Mouse (Mus musculus): ENCODE measurements around the gene Zfp626. TPM values are rescaled to one million over a fixed set of nuclear protein-coding genes. Genes with fewer than 3 reads are reported as not detected.
"Not testable (repeated sequence)": the region's sequence is repeated elsewhere in the genome, so short reads cannot be mapped to it uniquely, and the experiment has no call there.

The Zfp626 gene
- polyA plus RNA-seq, 1 experiment from 2014 or later: 1.6 TPM

GRCm38 (mm10) chr7:27840104-27840503 is 33.1 kb downstream of the Zfp626 start:
- Histone ChIP-seq H3K27ac (ENCODE audit: low read depth, low read length) (no peak overlapping the region), H3K27me3 (replicated peaks; ENCODE audit: control insufficient read depth, insufficient read depth, low read length) (no peaks in the 10 kb centered on the region), H3K9me3 (ENCODE audit: control insufficient read depth, low read length) (no peaks in the 10 kb centered on the region), H3K36me3 (ENCODE audit: control insufficient read depth, insufficient read depth, low read length) (0 out of 2 replicates have a peak, but pooled peaks cover 2% of the 10 kb centered on the region), H3K9ac (ENCODE audit: low read depth, low read length) (no peak overlapping the region), H3K4me3 (ENCODE audit: low read length) (no peak overlapping the region), H3K4me1 (ENCODE audit: control insufficient read depth, insufficient read depth, low read depth, low read length) (peaks cover 5% of the 10 kb centered on the region), H3K4me2 (ENCODE audit: low read length) (no peak overlapping the region)
- ATAC-seq: no peak
- 84% methylated on average over 6 of the region's 6 CpGs for WGBS

- Histone ChIP-seq H3K4me3 (ENCODE audit: low read length) (no peak within 1 kb of the TSS), H3K27ac (ENCODE audit: low read depth, low read length) (no peak within 1 kb of the TSS), H3K27me3 (replicated peaks; ENCODE audit: control insufficient read depth, insufficient read depth, low read length) (no peaks in the 10 kb centered on the region), H3K9me3 (ENCODE audit: control insufficient read depth, low read length) (peaks cover 3% of the 10 kb centered on the region; the same call in 1 of the 2 replicates), H3K4me1 (ENCODE audit: control insufficient read depth, insufficient read depth, low read depth, low read length) (peaks cover 8% of the 10 kb centered on the region), H3K4me2 (ENCODE audit: low read length) (no peak within 1 kb of the TSS), H3K36me3 (ENCODE audit: control insufficient read depth, insufficient read depth, low read length) (peaks cover 13% of the 10 kb centered on the region), H3K9ac (ENCODE audit: low read depth, low read length) (no peak within 1 kb of the TSS)
- no peak for ATAC-seq
- 100% methylated on average over 1 of the region's 1 CpGs for WGBS
Observed at GRCm38 (mm10) chr7:27857227-27857626, 50.2 kb downstream of the Zfp626 start, which contains the start of gene Zfp607a. TSS of gene Zfp607a (plus strand) at chr7:27857527.

GRCm38 (mm10) chr7:27859301-27860251 is 52.6 kb downstream of the Zfp626 start:
- peak overlapping the region; percentile 54 for H3K4me3 ChIP-seq (ENCODE audit: low read length)
- no peaks in the 10 kb centered on the region for H3K27me3 ChIP-seq (replicated peaks; ENCODE audit: control insufficient read depth, insufficient read depth, low read length)
- peak; percentile 57 for ATAC-seq
- peak overlapping the region; percentile 66 for H3K9ac ChIP-seq (ENCODE audit: low read depth, low read length)
- no peaks in the 10 kb centered on the region for H3K9me3 ChIP-seq (ENCODE audit: control insufficient read depth, low read length)
- WGBS: 31% methylated on average over 10 of the region's 10 CpGs
- 0 out of 2 replicates have a peak, but pooled peaks cover 2% of the 10 kb centered on the region for H3K36me3 ChIP-seq (ENCODE audit: control insufficient read depth, insufficient read depth, low read length)
- H3K4me1 ChIP-seq (ENCODE audit: control insufficient read depth, insufficient read depth, low read depth, low read length): peaks cover 8% of the 10 kb centered on the region
- H3K4me2 ChIP-seq (ENCODE audit: low read length): peak overlapping the region; percentile 79
- H3K27ac ChIP-seq (ENCODE audit: low read depth, low read length): no peak overlapping the region

GRCm38 (mm10) chr7:27860396-27861235 is 53.6 kb downstream of the Zfp626 start:
- Histone ChIP-seq H3K27me3 (replicated peaks; ENCODE audit: control insufficient read depth, insufficient read depth, low read length) (no peaks in the 10 kb centered on the region), H3K4me3 (ENCODE audit: low read length) (peak overlapping the region; percentile 54), H3K9me3 (ENCODE audit: control insufficient read depth, low read length) (no peaks in the 10 kb centered on the region), H3K4me1 (ENCODE audit: control insufficient read depth, insufficient read depth, low read depth, low read length) (peaks cover 8% of the 10 kb centered on the region), H3K4me2 (ENCODE audit: low read length) (peak overlapping the region; percentile 79), H3K9ac (ENCODE audit: low read depth, low read length) (peak overlapping the region; percentile 66), H3K36me3 (ENCODE audit: control insufficient read depth, insufficient read depth, low read length) (0 out of 2 replicates have a peak, but pooled peaks cover 2% of the 10 kb centered on the region), H3K27ac (ENCODE audit: low read depth, low read length) (peak overlapping the region; percentile 47; the same call in 1 of the 2 replicates)
- under 1% methylated on average over 22 of the region's 22 CpGs for WGBS
- ATAC-seq: peak; percentile 90

- not testable (repeated sequence) for H3K9me3 ChIP-seq (ENCODE audit: control insufficient read depth, low read length); H3K4me1 ChIP-seq (ENCODE audit: control insufficient read depth, insufficient read depth, low read depth, low read length); H3K27me3 ChIP-seq (replicated peaks; ENCODE audit: control insufficient read depth, insufficient read depth, low read length); H3K4me3 ChIP-seq (ENCODE audit: low read length); H3K4me2 ChIP-seq (ENCODE audit: low read length); ATAC-seq; H3K9ac ChIP-seq (ENCODE audit: low read depth, low read length); H3K27ac ChIP-seq (ENCODE audit: low read depth, low read length); H3K36me3 ChIP-seq (ENCODE audit: control insufficient read depth, insufficient read depth, low read length)
- WGBS: 81% methylated on average over 5 of the region's 5 CpGs
Observed at GRCm38 (mm10) chr7:27862578-27862977, 55.6 kb downstream of the Zfp626 start.

Other genes starting within 250 kb of the Zfp626 start
- 63.0 and 72.9 TPM in 2 replicates for gene Akt2, start 215.6 kb upstream of the Zfp626 start, polyA plus RNA-seq (2015; fragmentation: Nextera tagmentation; extraction: Ambion mirVana)
- 86.2 and 99.1 TPM in 2 replicates for gene Ttc9b, start 153.3 kb upstream of the Zfp626 start, polyA plus RNA-seq (2015; fragmentation: Nextera tagmentation; extraction: Ambion mirVana)
- 17.5 and 18.7 TPM in 2 replicates for gene Map3k10, start 132.6 kb upstream of the Zfp626 start, polyA plus RNA-seq (2015; fragmentation: Nextera tagmentation; extraction: Ambion mirVana)
- gene Zfp607b, start 117.9 kb upstream of the Zfp626 start, polyA plus RNA-seq (2015; fragmentation: Nextera tagmentation; extraction: Ambion mirVana): 12.0 and 13.6 TPM in 2 replicates
- gene Zfp60, start 75.8 kb upstream of the Zfp626 start, polyA plus RNA-seq (2015; fragmentation: Nextera tagmentation; extraction: Ambion mirVana): 84.1 and 94.2 TPM in 2 replicates
- gene Zfp59, start 31.4 kb downstream of the Zfp626 start, polyA plus RNA-seq (2015; fragmentation: Nextera tagmentation; extraction: Ambion mirVana): 9.6 and 10.7 TPM in 2 replicates
- 0.88 and 1.4 TPM in 2 replicates for gene Zfp607a, start 50.3 kb downstream of the Zfp626 start, polyA plus RNA-seq (2015; fragmentation: Nextera tagmentation; extraction: Ambion mirVana)
- 12.2 and 14.8 TPM in 2 replicates for gene Zfp974, start 122.3 kb downstream of the Zfp626 start, polyA plus RNA-seq (2015; fragmentation: Nextera tagmentation; extraction: Ambion mirVana)
- 27.0 and 28.9 TPM in 2 replicates for gene Zfp780b, start 172.0 kb downstream of the Zfp626 start, polyA plus RNA-seq (2015; fragmentation: Nextera tagmentation; extraction: Ambion mirVana)
- gene Zfp850, start 206.9 kb downstream of the Zfp626 start, polyA plus RNA-seq (2015; fragmentation: Nextera tagmentation; extraction: Ambion mirVana): 6.2 and 6.4 TPM in 2 replicates
- 275 and 283 TPM in 2 replicates for gene Psmc4, start 242.9 kb downstream of the Zfp626 start, polyA plus RNA-seq (2015; fragmentation: Nextera tagmentation; extraction: Ambion mirVana)

Measured in hindbrain, embryonic 16.5 days (tissue).